Mouse (Mus musculus) cortical plate, adult 2 months (tissue): ENCODE results near the gene Spon1. TPM values are rescaled to one million over a fixed set of nuclear protein-coding genes. Genes with fewer than 3 reads are reported as not detected.

ENCODE experiments used
- H3K27ac ChIP-seq: fragments of 200-500 bp; 2 replicates; pipeline ENCODE4 v1.5.1; 2012; ENCODE audit warnings: low read length, control low read depth, inconsistent platforms; ENCODE audit not compliant: insufficient read depth
- H3K4me1 ChIP-seq: fragments of 200-500 bp; 2 replicates; pipeline ENCODE4 v1.6.1; 2011; ENCODE audit warnings: low read length; ENCODE audit not compliant: control insufficient read depth, insufficient read depth
- H3K4me3 ChIP-seq: fragments of 200-500 bp; 2 replicates; pipeline ENCODE4 v1.5.1; 2011; ENCODE audit warnings: mild to moderate bottlenecking, low read length, control low read depth; ENCODE audit not compliant: insufficient read depth
- CTCF ChIP-seq: fragments of 200-500 bp; IDR thresholded peaks from 2 replicates; pipeline ENCODE4 v1.5.1; 2011; ENCODE audit warnings: mild to moderate bottlenecking, control low read depth, low read length; ENCODE audit not compliant: insufficient read depth; ENCODE audit errors: extremely low read depth
- POLR2A ChIP-seq: fragments of 200-500 bp; IDR thresholded peaks from 2 replicates; pipeline ENCODE4 v1.6.1; 2011; ENCODE audit warnings: mild to moderate bottlenecking, low read length, control low read depth; ENCODE audit not compliant: insufficient read depth; ENCODE audit errors: extremely low read depth
- polyA plus RNA-seq: library from polyadenylated mRNA; depleted of rRNA; stranded (reverse); fragments of >200 nt; gene quantifications from 2 replicates; pipeline ENCODE4 v1.2.3, GENCODE M21; 2012

Gene Spon1
- polyA plus RNA-seq, 1 experiment, result 21.5 TPM

DNA sequence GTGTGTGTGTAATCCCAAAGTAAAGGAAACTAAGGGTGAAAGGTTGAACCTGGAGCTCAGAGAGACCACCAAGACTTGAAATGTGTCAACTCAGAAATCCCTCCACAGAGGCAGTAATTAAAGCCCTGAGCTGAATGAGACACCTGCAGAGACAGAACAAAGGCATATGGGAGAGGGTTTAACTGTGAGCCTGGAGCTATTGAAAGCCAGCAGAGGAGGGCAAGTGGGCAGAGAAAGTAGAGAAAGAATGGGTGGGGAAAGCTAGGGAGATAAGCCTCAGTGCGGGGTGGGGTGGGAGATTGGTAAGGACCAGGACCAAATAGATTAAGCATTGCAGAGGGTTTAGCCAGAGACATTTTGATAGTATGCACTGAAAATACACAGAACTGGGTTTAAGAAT, 60.7 kb downstream of the Spon1 start:
- TF ChIP-seq CTCF (no peak), POLR2A (no peak)
- Histone ChIP-seq H3K4me3 (no peak overlapping the region), H3K4me1 (peaks cover 3% of the 10 kb centered on the region; the same call in 1 of the 2 replicates), H3K27ac (no peak overlapping the region)

DNA sequence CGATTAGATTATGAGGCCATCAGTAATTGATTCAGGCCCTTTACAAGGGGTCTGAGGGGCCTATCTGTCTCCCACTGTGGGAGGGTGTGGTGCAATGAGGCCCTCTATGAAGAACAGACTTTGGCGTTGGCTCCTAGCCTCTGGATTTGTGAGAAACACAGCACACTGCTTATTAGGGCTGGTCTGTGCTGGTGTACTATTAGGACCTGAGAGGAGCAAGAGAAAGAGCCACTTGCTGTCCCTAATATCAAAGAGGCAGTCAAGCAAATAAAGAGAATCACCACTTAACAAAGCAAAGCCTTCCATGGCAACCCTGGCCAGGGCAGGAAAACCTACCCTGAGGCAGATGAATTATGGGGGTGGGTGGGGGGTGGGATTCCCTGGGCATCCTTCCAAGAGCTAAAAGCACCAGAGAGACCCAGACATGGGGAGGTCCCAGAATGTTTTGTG, 62.3 kb downstream of the Spon1 start:
- Histone ChIP-seq H3K4me1 (peaks cover 3% of the 10 kb centered on the region; the same call in 1 of the 2 replicates), H3K27ac (no peak overlapping the region), H3K4me3 (no peak overlapping the region)
- TF ChIP-seq CTCF (no peak), POLR2A (no peak)

DNA sequence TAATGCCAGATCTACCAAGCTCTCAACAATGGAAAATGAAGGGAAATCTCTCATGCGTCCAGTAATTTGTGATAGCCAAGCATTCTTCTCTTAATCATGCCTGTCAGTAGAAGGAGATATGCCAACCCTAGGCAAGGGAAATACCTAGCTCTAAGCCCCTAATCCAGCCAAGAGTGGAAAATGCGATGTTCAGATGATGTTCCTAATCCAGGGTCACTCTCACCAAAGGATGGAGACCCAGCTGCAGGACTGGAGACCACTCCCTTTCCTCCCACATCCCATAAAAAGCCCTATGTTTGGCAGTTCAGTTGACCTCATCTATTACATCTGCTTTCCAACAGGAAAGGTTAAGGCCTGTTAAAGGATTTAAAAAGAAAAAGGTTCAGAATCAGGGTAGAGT, 62.8 kb downstream of the Spon1 start:
- TF ChIP-seq POLR2A (no peak), CTCF (no peak)
- Histone ChIP-seq H3K4me1 (peaks cover 3% of the 10 kb centered on the region; the same call in 1 of the 2 replicates), H3K27ac (no peak overlapping the region), H3K4me3 (no peak overlapping the region)

DNA sequence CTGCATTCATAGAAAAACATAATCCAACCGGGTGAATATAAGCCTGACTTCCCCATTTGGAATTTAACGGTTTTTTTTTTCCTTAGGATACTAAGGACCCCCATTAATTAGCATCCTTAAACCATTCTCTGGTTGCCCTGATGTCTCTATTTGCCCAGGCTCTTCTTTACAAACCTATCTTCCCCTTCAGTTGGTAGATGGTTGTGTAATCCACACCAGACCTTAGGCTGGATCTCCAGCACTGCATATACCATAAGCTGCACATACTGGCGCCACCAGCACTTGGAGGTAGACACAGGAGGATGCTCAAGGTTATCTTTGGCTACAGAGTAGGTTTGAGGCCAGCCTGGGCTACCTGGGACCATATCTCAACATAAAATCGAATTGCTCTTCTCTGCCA, 71.4 kb downstream of the Spon1 start:
- no peak overlapping the region for H3K27ac ChIP-seq

DNA sequence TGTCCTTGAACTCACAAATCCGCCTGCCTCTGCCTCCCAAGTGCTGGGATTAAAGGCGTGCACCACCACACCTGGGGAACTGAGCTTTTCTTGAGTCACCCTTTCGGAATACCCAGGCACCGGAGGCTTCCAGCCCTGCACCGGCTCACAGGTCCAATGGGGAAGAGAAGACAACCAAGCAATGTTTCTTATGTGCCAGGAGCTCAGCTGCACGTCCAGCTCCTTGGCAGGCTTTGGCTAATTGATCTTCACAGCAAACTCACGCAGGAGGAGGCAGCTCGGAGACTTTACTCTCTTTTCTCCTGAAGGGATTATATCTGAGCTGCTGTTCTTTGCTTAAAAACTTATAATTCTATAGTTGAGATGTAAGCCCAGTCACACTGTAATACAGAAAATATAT, 73.6 kb downstream of the Spon1 start:
- H3K4me3 ChIP-seq, result no peak overlapping the region
- no peak for TF ChIP-seq CTCF
- no peak for TF ChIP-seq POLR2A
- no peak overlapping the region for H3K27ac ChIP-seq
- H3K4me1 ChIP-seq, result no peaks in the 10 kb centered on the region

More for the DNA sequence above, 71.4 kb downstream of the Spon1 start:
- no peaks in the 10 kb centered on the region for H3K4me1 ChIP-seq
- no peak overlapping the region for H3K4me3 ChIP-seq
- no peak for TF ChIP-seq CTCF
- TF ChIP-seq POLR2A, result no peak

DNA sequence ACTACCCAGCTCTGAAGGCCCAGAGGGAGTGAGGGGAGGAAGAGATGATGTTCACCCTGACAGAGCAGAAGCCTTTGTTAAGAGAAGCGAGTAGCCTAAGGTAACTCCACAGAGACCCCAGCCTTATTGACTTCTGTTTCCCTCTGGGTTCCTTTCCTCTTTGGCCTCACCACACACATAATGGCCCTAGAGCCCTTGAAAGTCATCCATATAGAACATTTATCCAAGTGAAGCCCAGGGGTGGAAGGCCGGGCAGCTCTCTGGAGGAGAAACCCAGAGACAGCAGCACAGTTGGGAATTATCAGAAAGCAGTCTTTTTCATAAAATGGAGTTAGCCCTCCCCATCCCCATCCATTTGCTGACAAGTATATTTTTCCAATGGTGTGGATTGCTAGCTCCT, 75.7 kb downstream of the Spon1 start:
- Histone ChIP-seq H3K4me3 (no peak overlapping the region), H3K27ac (no peak overlapping the region), H3K4me1 (peaks cover 3% of the 10 kb centered on the region)
- TF ChIP-seq CTCF (no peak), POLR2A (no peak)

DNA sequence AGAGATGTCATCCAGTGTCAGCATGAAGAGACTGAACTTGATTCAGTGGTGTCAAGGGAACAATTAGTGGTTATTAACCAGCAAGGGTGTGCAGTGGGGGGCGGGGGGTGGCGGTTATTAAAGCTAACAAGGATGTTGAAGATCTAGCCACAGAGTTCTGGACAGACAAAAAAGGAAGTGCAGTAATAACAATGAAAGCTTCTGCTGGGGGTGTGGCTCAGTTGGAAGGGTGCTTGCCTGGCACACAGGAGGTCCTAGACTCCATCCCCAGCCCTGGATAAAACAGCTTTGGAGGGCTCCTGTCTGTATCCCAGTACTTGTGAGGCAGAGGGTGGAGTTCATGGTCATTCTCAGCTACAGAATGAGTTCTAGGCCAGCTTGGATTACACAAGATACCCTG, 77.4 kb downstream of the Spon1 start:
- Histone ChIP-seq H3K27ac (no peak overlapping the region), H3K4me3 (no peak overlapping the region), H3K4me1 (peaks cover 3% of the 10 kb centered on the region)
- no peak for TF ChIP-seq POLR2A
- no peak for TF ChIP-seq CTCF

- TF ChIP-seq POLR2A, result no peak
- no peak for TF ChIP-seq CTCF
- Histone ChIP-seq H3K27ac (no peak overlapping the region), H3K4me3 (no peak overlapping the region), H3K4me1 (peaks cover 3% of the 10 kb centered on the region)
Observed at GRCm38 (mm10) chr7:113845191-113845590, 79.4 kb downstream of the Spon1 start.

GRCm38 (mm10) chr7:113846553-113846952, 80.8 kb downstream of the Spon1 start:
- Histone ChIP-seq H3K4me3 (no peak overlapping the region), H3K4me1 (peaks cover 3% of the 10 kb centered on the region), H3K27ac (no peak overlapping the region)
- TF ChIP-seq POLR2A (no peak), CTCF (no peak)

GRCm38 (mm10) chr7:113847041-113847819, 81.4 kb downstream of the Spon1 start:
- H3K4me3 ChIP-seq, result no peak overlapping the region
- no peak overlapping the region for H3K27ac ChIP-seq
- H3K4me1 ChIP-seq, result peaks cover 3% of the 10 kb centered on the region
- TF ChIP-seq POLR2A (no peak), CTCF (no peak)
